Mouse (Mus musculus) left cerebral cortex, adult 8-10 months (tissue): ENCODE data around the gene Iqcg. TPM values are rescaled to one million over a fixed set of nuclear protein-coding genes. Genes with fewer than 3 reads are reported as not detected.

ENCODE experiments used
- DNase-seq, 2 experiments: peaks; one replicate each; pipeline ENCODE4 v3.0.0; 2022; ENCODE audit warnings: low spot score in 2 of 2
- total RNA-seq, 4 experiments: library from RNA; stranded (reverse); gene quantifications; 2 replicates each; pipeline ENCODE4 v1.2.4; 2022

The Iqcg gene
- total RNA-seq, 4 experiments from 2014 or later: 3.1 to 6.3 (median 4.9) TPM

DNA sequence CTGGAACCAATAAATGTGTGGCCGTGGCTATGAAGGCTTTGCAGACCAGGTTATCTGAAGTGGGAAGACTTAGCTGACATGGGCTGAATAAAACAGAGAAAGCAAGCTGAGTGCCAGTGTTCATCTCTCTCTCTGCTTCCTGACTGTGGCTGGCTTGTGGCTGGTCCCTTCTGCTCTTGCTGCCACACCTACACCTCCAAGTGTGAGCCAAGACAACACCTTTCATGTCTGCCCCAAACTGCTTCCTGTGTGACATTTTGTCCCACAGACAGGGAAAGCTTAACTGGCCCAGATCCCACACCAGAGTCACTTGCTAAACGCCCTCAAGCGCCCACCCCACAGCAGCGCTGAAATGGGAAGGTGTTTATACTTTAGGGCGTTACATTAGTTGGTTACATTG lies 2.9 kb downstream of the Iqcg start:
- DNase-seq: no peak

DNA sequence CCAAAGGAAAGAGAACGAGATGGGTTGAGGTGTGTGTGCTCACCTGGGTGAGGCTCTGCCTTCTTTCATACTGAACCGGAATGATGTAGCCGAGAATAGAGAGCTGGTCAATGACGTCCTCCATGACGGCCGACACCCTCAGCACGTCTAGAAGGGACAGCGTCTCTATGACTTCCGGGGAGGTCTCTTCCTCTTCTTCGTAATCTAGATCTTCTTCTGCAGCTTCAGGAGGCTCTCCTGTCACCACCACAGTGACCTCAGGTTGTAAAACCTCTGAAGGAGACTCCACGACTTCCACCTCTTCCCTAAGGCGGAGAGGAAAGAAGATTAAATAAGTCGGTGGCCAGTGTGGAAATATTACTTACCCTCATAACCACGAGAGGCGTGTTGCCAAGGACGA lies 6.2 kb downstream of the Iqcg start:
- DNase-seq: no peak

DNA sequence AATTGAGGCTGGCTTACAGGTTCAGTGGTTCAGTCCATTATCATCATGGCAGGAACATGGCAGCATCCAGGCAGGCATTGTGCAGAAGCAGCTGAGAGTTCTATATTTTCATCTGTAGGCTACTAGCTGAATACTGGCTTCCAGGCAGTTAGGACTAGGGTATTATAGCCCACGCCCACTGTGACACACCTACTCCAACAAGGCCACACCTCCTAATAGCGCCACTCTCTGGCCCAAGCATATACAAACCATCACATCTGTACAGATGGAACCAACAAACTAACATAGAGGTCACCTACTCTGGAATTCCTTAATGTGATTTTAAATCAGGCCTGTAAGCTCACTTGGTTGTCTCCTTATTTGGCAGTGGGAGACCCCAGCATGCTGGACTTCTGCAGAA lies 7.3 kb downstream of the Iqcg start:
- DNase-seq: no peak

DNA sequence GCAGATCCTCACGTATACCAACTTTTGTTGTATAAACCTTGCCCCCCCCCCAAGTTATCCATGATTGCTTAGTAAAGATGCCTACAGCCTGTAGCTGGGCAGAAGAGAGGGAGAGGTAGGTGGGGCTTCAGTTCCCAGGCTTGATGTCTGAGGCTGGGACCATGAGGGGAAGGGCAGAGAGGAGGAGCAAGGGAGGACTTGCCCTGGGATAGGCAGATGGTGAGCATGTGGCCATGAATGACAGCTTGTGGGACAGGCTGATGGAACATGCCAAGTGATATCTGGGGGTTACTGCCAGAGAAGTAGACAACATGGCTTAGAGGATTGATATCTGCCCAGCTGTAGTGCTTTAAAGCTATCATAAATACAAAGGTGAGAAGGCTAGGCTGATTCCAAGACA lies 8.0 kb downstream of the Iqcg start:
- DNase-seq: no peak

DNA sequence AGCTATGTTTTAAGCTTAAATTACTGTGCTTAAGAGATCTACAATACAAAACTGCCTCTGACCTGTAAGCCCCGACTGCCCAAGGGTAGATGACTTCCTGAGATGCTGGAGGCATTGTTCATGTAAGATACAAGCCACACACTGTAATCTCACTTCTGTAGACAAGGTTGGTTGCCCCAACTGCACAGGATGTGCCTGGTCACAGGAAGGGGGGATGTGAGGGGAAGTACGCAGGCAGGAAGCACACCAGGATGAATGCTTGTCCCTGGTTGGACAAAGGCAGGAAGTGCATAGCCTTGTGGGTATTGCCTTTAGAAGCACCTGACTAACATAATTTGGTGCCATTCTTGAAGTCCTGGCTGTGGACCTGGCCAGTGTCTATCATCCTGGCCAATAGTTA lies 12.8 kb downstream of the Iqcg start:
- no peak for DNase-seq

DNA sequence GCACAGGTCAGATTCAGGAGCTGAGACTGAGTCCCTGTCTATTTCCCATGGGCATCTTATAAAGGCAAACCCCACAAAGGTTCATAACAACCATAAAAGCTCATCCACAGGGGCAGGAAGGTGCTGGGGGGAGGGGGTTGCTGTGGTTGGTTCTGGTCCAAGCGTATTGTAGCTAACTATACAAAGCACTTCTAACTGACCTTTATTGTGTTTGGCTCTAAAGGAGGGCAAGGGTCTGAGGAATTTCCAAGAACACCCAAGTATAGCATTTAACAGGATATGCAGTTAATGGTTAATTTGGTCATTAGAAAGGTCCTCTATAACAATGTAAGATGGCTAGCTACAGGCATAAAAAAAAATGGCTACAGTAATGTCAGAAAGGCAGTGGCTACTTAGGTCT lies 13.3 kb downstream of the Iqcg start:
- no peak for DNase-seq

DNA sequence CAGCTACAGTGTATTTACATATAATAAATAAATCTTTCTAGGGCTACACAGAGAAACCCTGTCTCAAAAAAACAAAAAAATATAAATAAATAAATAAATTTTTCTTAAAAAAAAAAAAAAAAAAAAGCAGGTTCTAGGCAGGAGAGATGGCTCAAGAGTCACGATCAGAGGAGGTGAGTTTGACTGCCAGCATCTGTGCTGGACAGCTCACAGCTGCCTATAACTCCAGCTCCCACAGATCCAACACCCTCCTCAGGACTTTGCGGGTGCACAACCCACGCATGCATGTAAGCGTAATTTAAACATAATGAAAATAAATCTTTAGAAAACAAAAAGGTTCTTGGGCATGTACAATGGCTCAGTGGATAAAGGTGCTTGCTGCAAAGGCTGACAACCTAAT lies 20.0 kb downstream of the Iqcg start:
- no peak for DNase-seq

DNA sequence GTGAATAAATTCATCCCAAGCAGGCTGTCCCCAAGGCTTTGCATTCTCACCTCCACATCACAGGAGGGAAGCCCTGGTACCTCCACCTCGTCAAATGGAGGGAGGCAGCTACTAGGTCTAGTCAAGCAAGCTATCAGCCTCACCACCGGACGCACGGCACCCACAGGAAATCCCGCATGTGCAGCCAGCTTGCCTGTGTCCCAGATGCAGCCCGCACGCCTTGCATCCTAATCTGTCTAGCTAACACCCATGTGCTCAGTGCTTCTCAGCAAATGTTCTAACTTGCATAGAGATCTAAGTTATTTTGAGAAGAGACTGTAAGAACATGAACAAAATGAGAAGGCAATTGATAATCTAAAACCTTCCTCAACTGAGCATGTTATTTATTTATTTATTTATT lies 29.7 kb downstream of the Iqcg start:
- DNase-seq: no peak

DNA sequence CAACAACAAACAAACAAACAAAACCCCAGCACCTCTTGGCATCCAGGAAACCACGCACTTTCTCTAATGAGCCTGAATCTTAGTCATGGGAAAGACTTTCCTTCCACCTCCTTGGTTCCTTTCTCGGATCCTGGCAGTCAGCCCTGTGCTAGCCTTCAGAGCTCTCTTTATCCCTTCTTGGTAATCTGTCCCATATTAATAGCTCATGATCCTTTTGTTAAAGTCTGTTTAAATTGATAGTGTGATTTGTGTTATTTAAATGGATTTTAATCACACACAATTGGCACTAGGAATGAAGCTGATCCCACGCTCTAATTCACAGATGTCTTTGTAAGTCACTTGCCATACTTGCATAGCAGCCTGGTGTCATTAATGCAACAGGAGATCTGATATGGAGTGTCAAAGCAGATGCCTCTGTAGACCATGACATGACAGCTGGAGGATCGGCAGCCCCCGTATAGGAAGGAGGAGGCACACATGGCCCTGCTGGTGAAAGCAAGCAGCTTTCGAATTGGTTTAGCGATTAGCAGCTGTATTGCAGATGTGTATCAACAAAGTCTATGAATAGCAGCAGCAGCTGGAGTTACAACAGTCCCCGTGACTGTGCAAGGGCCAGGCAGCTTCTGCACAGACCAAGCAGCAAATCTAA lies 31.4 kb downstream of the Iqcg start:
- DNase-seq: no peak

DNA sequence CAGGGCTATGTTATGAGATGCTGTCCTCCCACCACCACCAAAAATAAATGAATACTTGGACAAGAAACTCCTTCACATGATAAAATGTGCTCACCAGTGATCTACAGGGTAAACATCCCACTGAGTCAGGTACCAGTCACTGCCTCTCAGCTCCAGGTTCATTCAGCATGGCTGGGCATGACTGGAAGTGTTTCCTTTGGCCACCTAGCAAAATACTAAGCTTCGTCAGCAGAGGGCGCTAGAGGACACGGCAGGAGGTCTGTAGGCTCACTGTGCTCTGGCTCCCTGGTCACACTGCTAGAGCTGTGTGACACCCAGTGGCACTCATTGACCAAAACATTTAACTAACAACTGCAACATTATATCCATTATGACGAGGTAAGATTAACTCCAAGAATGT lies 32.3 kb downstream of the Iqcg start:
- DNase-seq: peak; percentile 43 to 60

DNA sequence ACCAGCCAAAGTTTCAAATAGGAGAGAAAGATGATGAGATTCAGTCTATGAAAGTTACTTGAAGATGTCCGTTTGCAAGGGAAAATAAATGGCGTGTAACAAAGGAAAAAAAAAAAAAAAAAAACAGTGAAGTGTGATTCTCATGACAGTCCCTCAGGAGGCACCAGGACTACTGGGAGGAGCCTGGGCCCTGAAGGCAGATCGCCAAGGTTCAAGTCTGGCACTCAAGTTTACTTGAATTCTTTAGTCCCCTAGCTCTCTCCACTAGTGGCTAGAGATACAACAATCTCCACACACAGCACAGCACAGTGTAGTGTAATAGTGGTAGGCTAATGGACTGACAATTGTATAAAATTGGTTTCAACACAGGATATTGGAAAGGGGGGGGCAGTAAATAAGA lies 34.6 kb downstream of the Iqcg start:
- no peak for DNase-seq

DNA sequence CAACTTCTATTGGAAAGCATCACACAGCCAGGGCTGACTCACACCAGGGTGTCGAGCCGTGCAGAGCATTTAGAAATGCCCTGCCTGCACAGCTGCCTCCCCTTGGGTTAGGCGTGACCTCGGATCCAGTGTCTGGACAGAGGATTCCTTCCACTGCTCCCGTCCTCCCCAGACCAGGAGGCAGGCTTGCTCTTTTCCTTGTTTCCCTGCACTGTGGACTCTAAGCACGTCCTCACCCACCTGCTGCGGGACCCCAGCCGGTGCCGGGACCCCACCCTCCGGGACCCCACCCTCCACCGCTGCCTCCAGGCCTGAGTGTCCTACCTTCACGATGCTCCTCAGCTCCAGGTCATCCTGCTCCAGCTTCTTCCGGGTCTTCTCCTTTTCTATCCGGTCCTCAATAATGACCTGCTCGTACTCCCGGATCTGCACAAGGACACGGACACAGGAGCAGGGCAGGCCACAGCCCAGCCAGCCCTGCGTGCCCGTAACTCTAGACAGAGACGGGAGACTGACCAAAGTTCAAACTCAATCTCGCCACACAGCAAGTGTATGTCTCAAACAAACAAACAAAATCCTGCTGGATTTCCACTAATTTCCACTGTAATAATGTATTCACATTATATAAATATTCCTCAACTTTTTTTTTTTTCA lies 36.8 kb downstream of the Iqcg start:
- no peak for DNase-seq

DNA sequence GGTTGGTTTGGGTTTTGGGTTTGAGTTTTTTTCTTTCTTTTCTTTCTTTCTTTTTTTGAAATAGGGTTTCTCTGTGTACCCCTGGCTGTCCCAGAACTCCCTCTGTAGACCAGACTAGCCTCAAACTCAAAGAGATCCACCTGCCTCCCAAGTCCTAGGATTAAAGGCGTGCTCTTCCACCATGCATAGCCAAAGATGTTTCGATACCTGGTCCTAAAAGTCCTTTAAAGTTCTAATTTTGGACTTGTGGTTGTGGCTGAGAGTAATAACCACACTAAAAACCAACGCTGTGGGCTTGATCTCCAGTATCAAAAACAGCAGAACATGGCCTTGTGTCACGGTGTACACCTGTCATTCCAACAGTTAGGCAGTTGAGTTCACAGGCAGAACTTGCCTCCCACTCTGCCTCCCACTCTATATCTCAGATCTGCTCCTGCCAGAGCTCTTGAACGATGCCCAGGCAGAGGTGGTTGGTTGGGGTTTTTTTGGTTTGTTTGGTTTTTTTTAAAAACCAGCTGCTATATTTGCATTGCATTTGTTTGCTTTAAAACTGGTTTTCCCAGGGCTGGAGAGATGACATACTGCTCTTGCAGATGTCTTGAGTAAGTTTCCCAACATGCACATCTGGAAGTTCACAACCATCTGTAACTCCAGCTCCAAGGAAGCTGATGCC lies 38.2 kb downstream of the Iqcg start:
- DNase-seq: no peak

DNA sequence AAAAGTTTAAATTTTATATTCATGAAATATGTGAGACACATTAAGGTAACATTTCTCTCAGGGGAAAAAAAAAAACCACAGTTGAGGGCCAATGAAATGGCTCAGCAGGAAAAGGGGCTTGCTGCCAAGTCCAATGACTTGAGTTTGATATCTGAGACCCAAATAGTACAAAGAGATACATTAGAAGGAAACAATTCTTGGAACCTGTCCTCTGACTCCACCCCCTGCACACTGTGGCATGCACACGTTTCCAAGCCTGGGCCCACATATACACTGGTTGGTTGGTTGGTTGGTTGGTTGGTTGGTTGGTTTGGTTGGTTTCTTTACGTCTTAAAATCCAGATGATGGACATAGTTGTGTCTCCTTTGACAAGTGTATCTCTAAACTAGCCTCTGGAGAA lies 40.0 kb downstream of the Iqcg start:
- DNase-seq: no peak

DNA sequence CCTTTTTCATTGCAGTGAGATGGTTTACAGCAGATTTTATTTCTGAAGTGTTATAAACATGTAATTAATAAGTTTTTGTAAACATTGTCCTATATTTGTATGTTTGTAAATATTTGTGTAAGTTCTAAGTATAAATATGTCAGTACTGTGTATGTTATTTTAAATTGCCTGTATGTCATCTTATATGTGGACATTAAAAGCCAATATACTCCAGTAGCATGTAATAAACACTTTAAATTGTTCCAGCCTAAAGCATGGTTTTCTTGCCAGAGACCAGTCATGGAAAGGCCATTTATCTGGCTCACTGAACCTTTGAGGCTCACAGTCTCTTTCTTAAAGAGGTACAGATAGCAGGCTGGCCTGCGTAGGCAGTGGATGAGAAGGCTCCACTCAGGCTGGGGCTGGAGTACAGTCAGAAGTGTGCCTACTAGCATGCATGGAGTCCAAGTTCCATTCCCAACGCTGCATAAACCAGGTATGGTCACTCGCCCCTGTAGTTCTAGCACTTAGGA lies 40.6 kb downstream of the Iqcg start:
- no peak for DNase-seq

DNA sequence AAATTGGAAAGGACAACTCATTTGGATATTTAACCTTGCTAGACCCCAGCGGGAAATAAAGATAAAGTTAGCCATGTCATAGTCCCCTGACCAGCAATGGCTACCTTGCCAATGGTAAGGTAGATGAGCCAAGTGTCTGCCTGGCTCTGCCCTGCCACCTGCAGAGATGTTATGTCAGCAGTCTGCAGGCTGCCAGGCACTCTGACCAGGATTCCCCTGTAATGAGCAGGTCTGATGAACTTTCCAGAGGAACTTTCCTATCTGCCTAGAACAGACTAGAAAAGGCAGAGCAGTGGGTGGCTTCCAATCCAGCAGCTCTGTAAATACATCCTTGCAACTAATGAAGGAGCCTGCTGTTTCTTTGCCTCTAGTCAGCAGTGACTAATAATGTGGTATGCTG lies 41.1 kb downstream of the Iqcg start:
- no peak for DNase-seq

DNA sequence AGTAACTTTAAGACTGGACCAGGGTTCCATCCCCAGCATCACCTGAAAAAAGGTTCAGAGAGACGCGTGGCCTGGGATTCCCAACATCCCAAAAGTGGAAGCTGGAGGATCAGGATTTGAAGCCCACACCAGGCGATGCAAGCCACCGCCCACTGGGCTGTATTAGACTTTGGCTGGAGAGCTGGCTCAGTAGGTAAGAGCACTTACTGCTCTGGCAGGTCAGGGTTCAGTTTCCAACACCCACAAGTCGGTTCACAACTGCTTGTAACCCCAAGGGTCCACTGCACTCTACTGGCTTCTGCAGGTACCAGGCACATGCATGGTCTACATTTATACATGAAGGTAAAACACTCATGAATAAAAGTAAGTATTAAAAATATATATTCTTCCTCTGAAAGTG lies 42.2 kb downstream of the Iqcg start:
- no peak for DNase-seq

DNA sequence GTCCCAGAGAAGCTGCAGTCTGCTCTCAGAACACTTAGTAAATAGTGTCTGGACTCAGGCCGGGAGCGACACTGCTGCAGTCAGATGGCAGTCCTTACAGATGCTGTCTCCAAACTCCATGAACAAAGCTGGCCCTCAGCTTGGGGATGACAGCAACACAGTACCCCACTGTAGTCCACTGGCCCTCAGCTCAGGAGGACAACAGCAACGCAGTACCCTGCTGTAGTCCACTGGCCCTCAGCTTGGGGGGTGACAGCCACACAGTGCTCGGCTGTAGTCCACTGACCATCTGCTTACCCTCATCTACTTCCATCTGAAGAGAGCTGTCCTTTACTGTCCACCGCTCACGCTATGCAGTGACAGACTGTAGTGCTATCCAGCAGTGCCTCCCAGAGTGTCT lies 45.9 kb downstream of the Iqcg start:
- DNase-seq: peak in 1 of 2 experiments; percentile 26

DNA sequence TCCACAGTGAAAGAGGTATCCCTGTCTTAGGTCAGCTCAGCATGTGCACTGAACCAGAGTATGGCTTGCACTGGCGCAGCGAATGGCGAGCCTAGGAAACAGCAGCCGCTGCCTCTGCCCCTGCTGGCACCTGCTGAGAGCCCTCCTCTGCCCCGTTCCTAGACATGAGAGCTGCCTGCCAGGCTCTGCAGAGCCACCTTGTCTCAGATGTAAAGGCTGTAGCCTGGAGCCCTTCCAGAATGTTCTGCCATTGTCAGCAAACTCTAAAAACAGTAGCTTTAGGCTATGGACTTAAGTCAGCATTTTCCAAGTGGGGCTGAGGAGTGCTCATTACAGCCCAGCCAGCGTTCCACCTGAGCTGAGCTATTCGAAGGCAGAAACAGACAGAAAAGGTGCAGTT lies 48.6 kb downstream of the Iqcg start:
- DNase-seq: no peak

DNA sequence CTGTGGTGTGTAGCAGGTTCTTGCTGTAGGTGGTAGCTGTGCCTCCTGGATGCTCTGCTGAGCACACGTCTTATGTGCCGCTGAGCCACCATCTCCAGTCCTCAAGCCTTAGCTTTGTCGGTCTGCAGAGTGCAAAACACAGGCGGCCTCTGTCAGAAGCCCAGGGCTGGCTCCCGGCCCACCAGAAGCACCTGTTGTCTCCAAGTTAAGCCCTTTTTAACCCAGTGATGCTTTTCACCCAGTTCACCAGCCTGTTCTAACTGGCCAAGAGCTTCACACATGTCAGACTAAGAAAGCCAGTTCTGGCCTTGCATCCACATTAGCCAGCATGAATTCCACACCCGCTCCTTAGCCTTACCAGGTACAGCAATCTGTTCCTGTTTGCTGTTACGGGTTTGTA lies 49.1 kb downstream of the Iqcg start:
- DNase-seq: no peak

DNA sequence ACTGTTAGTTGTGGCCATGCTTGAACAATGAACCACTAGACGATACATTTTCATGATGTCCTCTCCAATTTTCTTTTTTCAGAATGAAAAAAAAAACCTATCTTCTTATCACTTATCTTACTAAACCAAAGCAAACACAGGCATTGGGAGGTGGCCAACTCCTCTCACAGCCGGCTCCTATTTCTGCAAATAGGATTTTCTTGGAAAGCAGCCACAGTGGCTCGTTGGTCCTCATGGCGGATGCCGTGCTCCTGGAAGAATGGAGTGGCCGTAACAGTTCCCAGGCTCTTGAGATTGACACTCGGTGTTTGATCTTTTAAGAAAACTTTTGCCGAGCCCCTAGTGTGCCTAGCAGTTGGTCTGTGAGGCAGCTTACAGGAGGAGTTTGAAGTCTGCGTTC lies 50.8 kb downstream of the Iqcg start:
- DNase-seq: no peak

DNA sequence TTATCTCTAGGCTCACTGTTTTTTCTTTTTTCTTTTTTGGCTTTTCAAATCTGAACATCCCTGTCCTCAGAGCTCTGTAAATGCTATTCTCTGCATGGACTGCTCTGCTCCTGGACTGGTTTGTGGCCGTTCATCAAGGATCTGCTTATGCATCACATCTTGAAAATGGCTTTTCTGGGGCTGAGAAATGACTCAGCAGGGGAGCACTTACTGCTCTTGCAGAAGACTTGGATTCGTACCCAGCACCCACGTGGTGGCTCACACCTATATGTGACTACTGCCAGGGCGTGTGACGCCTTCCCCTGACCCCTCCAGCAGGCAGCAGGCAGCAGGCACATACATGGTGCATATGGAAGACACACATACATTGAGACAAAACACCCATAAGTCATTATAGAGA lies 63.9 kb downstream of the Iqcg start:
- peak in 1 of 2 experiments; percentile 39 for DNase-seq

DNA sequence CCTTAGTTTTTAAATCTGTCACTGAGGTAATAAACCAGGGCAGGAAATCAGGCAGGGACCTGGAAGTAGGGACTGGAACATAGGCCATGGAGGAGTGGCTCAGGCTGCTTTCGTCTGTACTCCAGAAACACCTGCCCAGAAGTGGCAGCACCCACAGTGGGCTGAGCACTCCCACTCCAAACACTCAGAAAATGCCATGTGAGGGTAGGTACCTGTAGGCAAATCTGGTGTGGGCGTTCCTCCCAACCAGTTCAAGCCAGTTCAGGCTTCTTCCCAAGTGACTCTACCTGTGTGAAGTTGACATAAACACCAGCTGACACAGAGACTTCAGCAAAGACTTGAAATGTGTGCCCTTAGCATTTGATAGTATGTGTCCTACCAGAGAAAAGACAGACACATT lies 71.4 kb downstream of the Iqcg start:
- no peak for DNase-seq
